Mouse (Mus musculus) urinary bladder, postnatal 0 days (tissue): ENCODE data around the gene Lrrc71. TPM values are rescaled to one million over a fixed set of nuclear protein-coding genes. Genes with fewer than 3 reads are reported as not detected.

Source experiments
- polyA plus RNA-seq: library from polyadenylated mRNA; unstranded; fragments of >200 nt; fragmentation: Nextera tagmentation; extraction: Ambion mirVana; gene quantifications from 2 replicates; pipeline ENCODE4 v1.2.1, GENCODE M21; 2015

Lrrc71 gene
- 0.17 and 0.18 TPM in 2 replicates for polyA plus RNA-seq

DNA sequence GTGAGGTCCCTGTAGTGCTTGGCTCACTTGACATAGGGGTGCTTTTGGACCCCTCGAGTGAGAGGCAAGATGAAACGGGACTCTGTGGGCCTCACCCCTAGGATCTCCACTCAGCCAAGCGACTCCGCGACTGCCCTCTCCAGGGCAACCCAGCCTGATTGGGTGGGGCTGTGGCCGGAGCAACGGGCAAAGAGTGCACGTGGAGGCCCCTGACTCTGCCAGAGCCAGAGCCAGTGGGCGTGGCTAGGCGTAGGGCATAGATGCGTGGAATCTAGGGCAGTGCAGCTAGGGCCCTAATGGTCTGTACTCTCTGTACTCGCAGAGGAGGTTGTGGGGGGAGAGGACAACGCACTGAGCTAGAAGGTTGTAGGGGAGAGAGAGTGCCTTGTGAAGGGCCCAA, at the start of gene Lrrc71:
TSS of gene Lrrc71 (minus strand) at position 195 of the 400 bp plus-strand sequence.

DNA sequence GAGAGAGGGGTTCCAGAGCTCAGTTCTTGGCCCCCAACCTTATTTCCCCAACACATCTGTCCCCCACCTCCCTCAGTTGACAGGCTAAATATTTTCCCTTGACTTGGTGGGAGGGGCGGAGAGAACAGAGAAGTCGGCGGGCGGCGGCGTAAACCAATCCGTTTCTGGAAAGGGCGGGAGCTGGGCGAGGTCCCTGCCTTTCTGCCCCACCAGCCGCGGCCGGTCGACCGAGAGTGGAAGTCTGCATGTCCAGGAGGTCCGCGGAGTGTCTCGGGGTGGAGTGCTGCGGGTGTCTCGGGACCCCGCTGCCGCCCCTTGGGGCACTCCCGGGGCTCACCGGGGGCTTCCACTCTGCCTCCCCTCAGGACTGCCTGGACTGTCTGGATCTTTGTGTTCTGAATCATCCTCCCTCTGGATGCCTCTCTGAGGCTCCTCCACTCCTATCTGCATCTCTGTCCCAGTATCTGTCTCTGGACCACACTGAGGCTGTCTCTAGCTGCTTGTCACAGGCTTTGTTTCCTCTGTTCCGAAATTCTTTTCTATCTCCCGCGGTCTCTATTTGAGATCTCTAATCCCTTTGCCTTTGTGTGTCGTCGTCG, 48.4 kb upstream of the Lrrc71 start, which contains the start of gene Insrr:
TSS of gene Insrr (plus strand) at position 216 of the 599 bp plus-strand sequence.

DNA sequence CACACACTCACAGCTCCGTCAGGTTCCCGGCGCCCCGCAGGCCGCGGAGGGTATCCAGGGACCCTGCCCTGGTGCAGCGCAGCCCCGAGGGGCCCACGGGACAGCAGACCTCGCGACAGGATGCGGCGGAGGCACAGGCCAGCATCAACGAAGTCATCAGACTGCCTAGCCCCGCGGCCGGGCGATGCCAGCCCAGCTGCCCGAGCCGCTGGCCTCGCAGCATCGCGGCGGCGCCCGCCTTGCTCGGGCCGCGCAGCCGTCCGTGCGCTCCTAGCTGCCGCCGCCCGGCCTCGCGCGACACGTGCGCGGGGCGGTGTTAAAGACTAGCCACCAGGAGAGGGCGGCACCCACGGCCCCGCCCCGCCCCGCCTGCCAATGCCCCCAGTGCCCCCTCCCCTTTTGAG, 46.5 kb upstream of the Lrrc71 start, which contains the start of gene Ntrk1:
TSS of gene Ntrk1 (minus strand) at position 241 of the 404 bp plus-strand sequence.

Other genes with a start within 250 kb of the Lrrc71 start
- gene Etv3, start 223.2 kb downstream of the Lrrc71 start, polyA plus RNA-seq: 8.4 and 8.9 TPM in 2 replicates
- gene Arhgef11, start 131.1 kb downstream of the Lrrc71 start, polyA plus RNA-seq: 7.7 and 8.5 TPM in 2 replicates
- gene Ntrk1, start 46.5 kb upstream of the Lrrc71 start, polyA plus RNA-seq: 3.5 and 3.6 TPM in 2 replicates
- gene Insrr, start 48.3 kb upstream of the Lrrc71 start, polyA plus RNA-seq: 0.35 and 0.45 TPM in 2 replicates
- gene Pear1, start 75.7 kb upstream of the Lrrc71 start, polyA plus RNA-seq: 10.0 and 10.4 TPM in 2 replicates
- 0.15 TPM in 1 of 2 replicates, not detected in the other for gene Sh2d2a, start 98.1 kb upstream of the Lrrc71 start, polyA plus RNA-seq
- gene Prcc, start 137.0 kb upstream of the Lrrc71 start, polyA plus RNA-seq: 8.1 and 8.3 TPM in 2 replicates
- 140 and 155 TPM in 2 replicates for gene Hdgf, start 157.7 kb upstream of the Lrrc71 start, polyA plus RNA-seq
- gene Mrpl24, start 170.9 kb upstream of the Lrrc71 start, polyA plus RNA-seq: 54.5 and 61.2 TPM in 2 replicates
- gene Isg20l2, start 181.7 kb upstream of the Lrrc71 start, polyA plus RNA-seq: 21.2 and 24.4 TPM in 2 replicates
- 9.8 and 9.9 TPM in 2 replicates for gene Rrnad1, start 182.1 kb upstream of the Lrrc71 start, polyA plus RNA-seq
- gene Crabp2, start 200.0 kb upstream of the Lrrc71 start, polyA plus RNA-seq: 1.9 and 4.4 TPM in 2 replicates
- 6.8 and 7.1 TPM in 2 replicates for gene Nes, start 222.5 kb upstream of the Lrrc71 start, polyA plus RNA-seq